Mouse (Mus musculus) stomach, postnatal 0 days (tissue): Measurements from ENCODE around the gene Ptcra. TPM values are rescaled to one million over a fixed set of nuclear protein-coding genes. Genes with fewer than 3 reads are reported as not detected.

Experiments
- ATAC-seq: fragments of 200-750 bp; cut with Nextera tagmentation; 2 replicates; pipeline ENCODE4 v1.8.0; 2017; ENCODE audit not compliant: low FRiP score, low TSS enrichment
- DNase-seq: peaks from one replicate; pipeline ENCODE4 v3.0.0-alpha.2; 2016; ENCODE audit warnings: low spot score
- H3K27ac ChIP-seq: fragments of 300-500 bp; sonication (generic); replicated peaks from 2 replicates; pipeline ENCODE4 v1.5.1; 2014; ENCODE audit warnings: mild to moderate bottlenecking, control low read depth
- H3K27me3 ChIP-seq: fragments of 300-500 bp; sonication (generic); 2 replicates; pipeline ENCODE4 v1.6.1; 2014; ENCODE audit warnings: low read length; ENCODE audit not compliant: control insufficient read depth, insufficient read depth
- H3K36me3 ChIP-seq: fragments of 300-500 bp; sonication (generic); 2 replicates; pipeline ENCODE4 v1.6.1; 2014; ENCODE audit warnings: low read length, mixed read lengths; ENCODE audit not compliant: control insufficient read depth, insufficient read depth
- H3K4me1 ChIP-seq: fragments of 300-500 bp; sonication (generic); replicated peaks from 2 replicates; pipeline ENCODE4 v1.6.1; 2014; ENCODE audit warnings: antibody characterized with exemption; ENCODE audit not compliant: control insufficient read depth, insufficient read depth
- H3K4me2 ChIP-seq: fragments of 300-500 bp; sonication (generic); replicated peaks from 2 replicates; pipeline ENCODE4 v1.6.1; 2014; ENCODE audit warnings: low read depth, mild to moderate bottlenecking, control low read depth, moderate library complexity
- H3K4me3 ChIP-seq: fragments of 300-500 bp; sonication (generic); 2 replicates; pipeline ENCODE4 v1.5.1; 2014; ENCODE audit warnings: low read depth, low read length, control low read depth
- H3K9ac ChIP-seq: fragments of 300-500 bp; sonication (generic); 2 replicates; pipeline ENCODE4 v1.6.1; 2014; ENCODE audit warnings: mild to moderate bottlenecking, low read length, control low read depth, mixed read lengths
- H3K9me3 ChIP-seq: fragments of 300-500 bp; sonication (generic); 2 replicates; pipeline ENCODE4 v1.6.1; 2016; ENCODE audit warnings: low read length; ENCODE audit not compliant: control insufficient read depth
- CTCF ChIP-seq: IDR thresholded peaks from 2 replicates; pipeline ENCODE4 v1.5.1; 2016; ENCODE audit warnings: antibody characterized with exemption, low read depth, mild to moderate bottlenecking, moderate library complexity
- EP300 ChIP-seq: optimal IDR thresholded peaks from 2 replicates; pipeline ENCODE3; 2016; ENCODE audit warnings: antibody characterized with exemption
- WGBS: fragments of 180-500 bp; shearing (Covaris S2); extraction: QIAGEN DNeasy Blood & Tissue Kit; methylation state at CpG from one replicate; pipeline ENCODE4 v1.1.7; 2014; 5-methylcytosine and 5-hydroxymethylcytosine counted together
- polyA plus RNA-seq: library from polyadenylated mRNA; unstranded; fragments of >200 nt; fragmentation: Nextera tagmentation; extraction: Ambion mirVana; gene quantifications from 2 replicates; pipeline ENCODE4 v1.2.1, GENCODE M21; 2015

Ptcra gene
- polyA plus RNA-seq, 1 experiment from 2014 or later, result 0.50 TPM

DNA sequence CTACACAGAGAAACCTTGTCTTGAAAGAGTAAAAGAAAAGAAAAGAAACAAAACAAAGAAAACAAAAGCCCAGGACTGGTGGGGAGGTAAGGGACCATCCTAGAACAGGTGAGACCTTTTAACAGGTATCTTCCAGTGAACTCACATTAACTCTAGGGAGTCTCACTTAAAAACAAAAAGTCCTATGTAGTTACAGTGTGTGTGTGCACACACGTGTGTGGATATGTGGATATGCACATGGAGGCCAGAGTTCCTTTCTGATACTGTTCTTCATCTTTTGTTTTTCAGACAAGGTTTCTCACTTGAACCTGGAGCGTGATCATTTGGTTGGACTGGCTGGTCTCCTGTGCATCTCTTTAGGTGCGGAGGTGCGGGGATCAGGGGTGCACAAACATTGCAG lies 12.9 kb downstream of the Ptcra start:
- TF ChIP-seq CTCF, result no peak
- no peak for TF ChIP-seq EP300
- H3K9ac ChIP-seq, result 0 out of 2 replicates have a peak overlapping the region, but pooled peaks have one; percentile 79
- WGBS, result 82% methylated on average over 4 of the region's 4 CpGs

DNA sequence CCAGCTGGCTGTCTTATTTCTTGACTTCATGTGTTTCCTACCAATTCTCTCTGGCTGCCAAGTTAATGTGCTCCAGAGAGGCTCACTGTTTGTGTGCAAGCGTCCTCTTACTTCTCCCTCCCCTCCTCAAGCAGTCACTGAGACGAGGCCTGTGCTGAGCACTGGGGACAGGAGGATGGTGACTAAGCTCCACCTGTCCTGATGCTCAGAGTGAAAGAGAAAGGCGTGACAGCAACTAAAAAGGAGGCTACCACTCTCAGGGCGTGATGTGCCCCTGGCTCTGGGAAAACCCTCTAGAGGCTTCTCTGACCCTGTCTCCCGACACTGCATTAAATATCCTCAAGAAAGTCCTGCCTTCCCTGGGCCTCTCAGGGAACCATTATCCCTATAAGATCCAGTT lies 14.2 kb downstream of the Ptcra start:
- DNase-seq (no peak), ATAC-seq (no peak)
- Histone ChIP-seq H3K27ac (no peak overlapping the region), H3K9ac (no peak overlapping the region), H3K9me3 (no peaks in the 10 kb centered on the region), H3K27me3 (no peaks in the 10 kb centered on the region), H3K4me1 (peaks cover 3% of the 10 kb centered on the region), H3K4me3 (no peak overlapping the region), H3K36me3 (0 out of 2 replicates have a peak, but pooled peaks cover 3% of the 10 kb centered on the region), H3K4me2 (no peak overlapping the region)
- TF ChIP-seq CTCF (no peak), EP300 (no peak)
- 93% methylated on average over 5 of the region's 5 CpGs for WGBS

More for the DNA sequence above, 12.9 kb downstream of the Ptcra start:
- Histone ChIP-seq H3K4me3 (no peak overlapping the region), H3K4me1 (peaks cover 3% of the 10 kb centered on the region), H3K36me3 (0 out of 2 replicates have a peak, but pooled peaks cover 3% of the 10 kb centered on the region), H3K9me3 (no peaks in the 10 kb centered on the region), H3K4me2 (peak overlapping the region; percentile 61), H3K27ac (no peak overlapping the region), H3K27me3 (no peaks in the 10 kb centered on the region)
- DNase-seq, result no peak
- ATAC-seq, result no peak

DNA sequence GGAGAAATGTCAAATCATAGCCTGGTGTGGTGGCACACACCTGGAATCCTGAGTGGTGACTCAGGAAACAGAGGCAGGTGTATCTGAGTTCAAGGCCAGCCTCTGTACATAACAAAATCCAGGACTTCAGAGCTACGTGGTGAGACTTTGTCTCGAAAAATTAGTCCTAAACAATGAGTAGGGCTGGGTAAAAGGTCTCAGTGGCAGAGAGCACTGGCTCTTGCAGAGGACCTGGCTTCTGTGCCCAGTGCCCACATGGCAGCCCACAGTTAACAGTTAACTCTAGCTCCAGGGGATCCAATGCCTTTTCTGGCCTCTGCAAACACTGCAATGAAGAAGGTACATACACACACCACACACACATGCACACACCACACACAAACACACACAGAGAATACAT lies 15.7 kb downstream of the Ptcra start:
- no peaks in the 10 kb centered on the region for H3K27me3 ChIP-seq
- no peak overlapping the region for H3K27ac ChIP-seq
- H3K36me3 ChIP-seq, result peaks cover 3% of the 10 kb centered on the region; the same call in 1 of the 2 replicates
- no peak overlapping the region for H3K9ac ChIP-seq
- no peak overlapping the region for H3K4me3 ChIP-seq
- ATAC-seq (no peak), DNase-seq (no peak)
- no peak for TF ChIP-seq CTCF
- TF ChIP-seq EP300, result no peak
- H3K9me3 ChIP-seq, result no peaks in the 10 kb centered on the region
- 83% methylated on average over 2 of the region's 2 CpGs for WGBS
- H3K4me2 ChIP-seq, result no peak overlapping the region
- peaks cover 3% of the 10 kb centered on the region for H3K4me1 ChIP-seq

DNA sequence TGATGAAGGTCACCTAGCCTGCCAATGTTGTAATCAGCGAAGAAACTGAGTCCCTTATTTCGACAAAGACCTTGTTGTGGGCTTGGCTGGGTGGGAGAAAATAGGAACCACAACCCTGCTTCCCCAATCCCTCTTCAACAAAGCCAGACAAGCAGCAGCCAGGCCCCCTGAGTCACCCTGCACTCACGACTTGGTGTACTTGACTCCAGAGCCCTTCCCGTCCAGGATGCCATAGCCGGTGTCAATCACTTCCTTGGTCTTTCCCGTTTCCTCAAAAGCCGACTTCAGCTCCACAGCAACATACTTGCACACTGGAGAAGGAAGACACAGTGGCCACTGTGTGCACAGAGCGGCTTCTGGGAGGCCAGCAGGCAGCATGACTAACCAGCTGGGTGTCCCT lies 16.3 kb downstream of the Ptcra start:
- Histone ChIP-seq H3K9ac (no peak overlapping the region), H3K36me3 (peaks cover 3% of the 10 kb centered on the region; the same call in 1 of the 2 replicates), H3K9me3 (no peaks in the 10 kb centered on the region), H3K27ac (no peak overlapping the region), H3K4me3 (no peak overlapping the region), H3K4me2 (no peak overlapping the region), H3K4me1 (peaks cover 3% of the 10 kb centered on the region), H3K27me3 (no peaks in the 10 kb centered on the region)
- ATAC-seq (no peak), DNase-seq (no peak)
- WGBS, result 71% methylated on average over 8 of the region's 8 CpGs
- no peak for TF ChIP-seq EP300
- TF ChIP-seq CTCF, result no peak

DNA sequence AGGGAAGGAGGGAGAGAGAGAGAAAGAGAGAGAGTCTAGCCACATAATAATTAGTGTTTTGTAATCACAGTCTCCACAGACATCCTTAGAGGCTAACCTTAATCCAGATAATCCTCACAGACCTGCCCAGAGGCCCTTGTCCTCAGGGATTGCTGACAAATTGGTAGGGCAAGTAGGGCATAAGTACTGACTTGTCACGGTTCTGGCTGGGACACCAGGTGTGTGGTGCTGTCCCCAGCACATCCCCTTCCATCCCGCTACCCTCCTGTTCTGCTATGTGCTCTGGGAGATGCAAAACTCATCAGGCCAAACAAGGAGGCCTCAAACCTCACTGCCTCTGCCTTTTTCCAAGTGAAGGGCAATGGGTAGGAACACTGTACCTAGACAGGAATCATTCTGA lies 18.0 kb downstream of the Ptcra start:
- H3K4me3 ChIP-seq, result no peak overlapping the region
- H3K4me1 ChIP-seq, result no peaks in the 10 kb centered on the region
- peaks cover 7% of the 10 kb centered on the region; the same call in 1 of the 2 replicates for H3K36me3 ChIP-seq
- no peaks in the 10 kb centered on the region for H3K9me3 ChIP-seq
- no peak for DNase-seq
- no peak for ATAC-seq
- no peak overlapping the region for H3K4me2 ChIP-seq
- no peak overlapping the region for H3K27ac ChIP-seq
- 86% methylated on average over 2 of the region's 2 CpGs for WGBS
- H3K27me3 ChIP-seq, result no peaks in the 10 kb centered on the region
- H3K9ac ChIP-seq, result no peak overlapping the region
- TF ChIP-seq EP300 (no peak), CTCF (no peak)

DNA sequence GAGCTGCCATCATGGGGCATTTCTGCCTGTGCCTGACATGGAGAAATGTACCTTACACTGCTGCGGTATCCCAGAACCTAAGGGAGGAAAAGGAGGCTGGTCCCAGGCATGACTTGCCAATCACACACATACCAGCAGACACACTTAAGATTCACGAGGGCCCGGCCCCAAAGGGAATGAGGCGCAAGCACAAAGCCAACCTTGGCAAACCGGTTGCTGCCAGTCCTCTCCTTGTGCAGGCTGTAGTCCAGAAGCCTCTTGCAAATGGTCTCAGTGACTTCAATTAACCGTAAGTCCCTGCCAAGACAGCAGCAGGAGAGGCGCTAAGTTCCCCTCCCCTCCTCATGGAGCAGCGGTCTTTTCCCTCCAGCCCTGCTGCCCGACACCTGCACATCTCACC lies 20.5 kb downstream of the Ptcra start:
- no peak overlapping the region for H3K4me3 ChIP-seq
- ATAC-seq (no peak), DNase-seq (no peak)
- no peaks in the 10 kb centered on the region for H3K9me3 ChIP-seq
- H3K27ac ChIP-seq, result no peak overlapping the region
- H3K9ac ChIP-seq, result no peak overlapping the region
- H3K4me2 ChIP-seq, result no peak overlapping the region
- no peaks in the 10 kb centered on the region for H3K4me1 ChIP-seq
- H3K36me3 ChIP-seq, result peaks cover 7% of the 10 kb centered on the region; the same call in 1 of the 2 replicates
- TF ChIP-seq EP300, result no peak
- no peak for TF ChIP-seq CTCF
- WGBS, result 86% methylated on average over 9 of the region's 9 CpGs
- no peaks in the 10 kb centered on the region for H3K27me3 ChIP-seq
